Comparison of ENCODE assay signal across 20 mouse cellular contexts in genomic region chr2:122236321-122236720, GRCm38 (mm10). TPM values are rescaled to one million over a fixed set of nuclear protein-coding genes. Genes with fewer than 3 reads are reported as not detected.
DNase-seq lines count a peak whose midpoint lies in the region; ATAC-seq and TF ChIP-seq lines count a peak whose summit lies in the region.
"Had no signal": no experiment of that assay in that cellular context is flagged by ENCODE, and none has a peak within 500 bp of the region (broad histone marks: within the 10 kb centered on the region; RNA-seq: fewer than 3 reads in every experiment).

No protein-coding gene starts in this region.

- ATAC-seq in kidney, embryonic 16.5 days (ENCODE audit: low FRiP score, low TSS enrichment): no peak
- ATAC-seq in intestine, postnatal 0 days: no peak
- no peak for ATAC-seq in liver, embryonic 15.5 days (ENCODE audit: insufficient read depth)
- no peak for ATAC-seq in granulocyte monocyte progenitor cell, adult 5-6 weeks (replicated peaks; ENCODE audit: poor library complexity, severe bottlenecking)
- ATAC-seq: forebrain, embryonic 16.5 days had no signal

- no peaks in the 10 kb centered on the region for H3K27me3 ChIP-seq in kidney, embryonic 16.5 days (ENCODE audit: insufficient read depth, low read length)
- no peaks in the 10 kb centered on the region for H3K27me3 ChIP-seq in intestine, postnatal 0 days (replicated peaks; ENCODE audit: control insufficient read depth, insufficient read depth, low read length)
- no peaks in the 10 kb centered on the region for H3K27me3 ChIP-seq in liver, embryonic 15.5 days
- H3K27me3 ChIP-seq: midbrain, embryonic 12.5 days had no signal

- H3K4me2 ChIP-seq in kidney, embryonic 16.5 days (replicated peaks; ENCODE audit: low read depth, low read length): no peak overlapping the region
- peak overlapping the region; percentile 85 for H3K4me2 ChIP-seq in intestine, postnatal 0 days (replicated peaks; ENCODE audit: low read depth)
- peak overlapping the region; percentile 90 for H3K4me2 ChIP-seq in liver, embryonic 15.5 days
- H3K4me2 ChIP-seq: midbrain, embryonic 12.5 days had no signal

- H3K9ac ChIP-seq in kidney, embryonic 16.5 days (replicated peaks; ENCODE audit: low read length): no peak overlapping the region
- no peak overlapping the region for H3K9ac ChIP-seq in intestine, postnatal 0 days (ENCODE audit: low read depth, low read length)
- no peak overlapping the region; the same call in 1 of the 2 replicates for H3K9ac ChIP-seq in liver, embryonic 15.5 days
- H3K9ac ChIP-seq: lung, embryonic 14.5 days; midbrain, embryonic 12.5 days had no signal

- no peaks in the 10 kb centered on the region for H3K36me3 ChIP-seq in kidney, embryonic 16.5 days (ENCODE audit: insufficient read depth, low read length)
- H3K36me3 ChIP-seq in intestine, postnatal 0 days (ENCODE audit: control insufficient read depth, insufficient read depth): no peaks in the 10 kb centered on the region
- no peaks in the 10 kb centered on the region for H3K36me3 ChIP-seq in liver, embryonic 15.5 days (replicated peaks)
- H3K36me3 ChIP-seq: midbrain, embryonic 12.5 days had no signal

- TF ChIP-seq CTCF in intestine, postnatal 0 days (IDR thresholded peaks at IDR 0.05; ENCODE audit: low read depth): no peak

- no peak overlapping the region for H3K4me3 ChIP-seq in kidney, embryonic 16.5 days (ENCODE audit: low read length)
- H3K4me3 ChIP-seq in intestine, postnatal 0 days (ENCODE audit: low read depth, low read length): no peak overlapping the region
- H3K4me3 ChIP-seq in liver, embryonic 15.5 days (replicated peaks): peak overlapping the region; percentile 77
- H3K4me3 ChIP-seq: midbrain, embryonic 12.5 days; myocyte had no signal

- H3K4me1 ChIP-seq in kidney, embryonic 16.5 days (ENCODE audit: insufficient read depth, low read length): 0 out of 2 replicates have a peak, but pooled peaks cover 4% of the 10 kb centered on the region
- no peaks in the 10 kb centered on the region for H3K4me1 ChIP-seq in intestine, postnatal 0 days (replicated peaks; ENCODE audit: control insufficient read depth, insufficient read depth, low read length)
- peaks cover 58% of the 10 kb centered on the region for H3K4me1 ChIP-seq in liver, embryonic 15.5 days (replicated peaks)

- no peaks in the 10 kb centered on the region for H3K9me3 ChIP-seq in kidney, embryonic 16.5 days (ENCODE audit: low read length)
- no peaks in the 10 kb centered on the region for H3K9me3 ChIP-seq in intestine, postnatal 0 days (ENCODE audit: control insufficient read depth)
- no peaks in the 10 kb centered on the region for H3K9me3 ChIP-seq in liver, embryonic 15.5 days (replicated peaks)
- H3K9me3 ChIP-seq: midbrain, embryonic 12.5 days had no signal

- DNase-seq in gastrocnemius, adult 18-20 months (ENCODE audit: low spot score): peak; percentile 14
- DNase-seq in gastrocnemius, adult 8-10 months (ENCODE audit: low spot score in 2 of 2): no peak
- DNase-seq in kidney, adult 8-10 months: peak; percentile 62 to 66
- no peak for DNase-seq in urinary bladder, postnatal 10 days (ENCODE audit: low spot score)
- DNase-seq: adrenal gland, adult 8-10 months; cerebellum, adult 2 months; gastrocnemius, postnatal 36 days; lung, embryonic 14.5 days had no signal

- H3K27ac ChIP-seq in kidney, embryonic 16.5 days (ENCODE audit: low read length): no peak overlapping the region
- no peak overlapping the region for H3K27ac ChIP-seq in intestine, postnatal 0 days (ENCODE audit: low read depth, low read length)
- peak overlapping the region; percentile 90; the same call in 1 of the 2 replicates for H3K27ac ChIP-seq in liver, embryonic 15.5 days (replicated peaks)
- H3K27ac ChIP-seq: midbrain, embryonic 12.5 days had no signal

RNA-seq across cellular contexts. Expression of gene Sord, which starts 1.8 kb away (rescaled TPM):
- 10 to 100 TPM; 65.2 to 69.0 TPM for total RNA-seq in gastrocnemius, adult 18-20 months (2021)
- total RNA-seq in gastrocnemius, adult 8-10 months (2022): 10 to 100 TPM; 63.0 to 69.8 (median 66.5) TPM
- polyA plus RNA-seq in kidney, embryonic 16.5 days (2015; fragmentation: Nextera tagmentation; extraction: Ambion mirVana): 62.2 and 62.4 TPM in 2 replicates
- polyA plus RNA-seq in intestine, postnatal 0 days (2015; fragmentation: Nextera tagmentation; extraction: Ambion mirVana): 136 and 172 TPM in 2 replicates
- 158 and 181 TPM in 2 replicates for polyA plus RNA-seq in liver, embryonic 15.5 days (2015; fragmentation: Nextera tagmentation; extraction: Ambion mirVana)
- total RNA-seq in granulocyte monocyte progenitor cell, adult 5-6 weeks (2014; fragmentation: Nextera tagmentation): 52.4 and 58.9 TPM in 2 replicates
- total RNA-seq in granulocyte monocyte progenitor cell, adult 5-6 weeks (2017): 65.6 and 68.8 TPM in 2 replicates

RNA-seq across cellular contexts. Expression of gene Terb2, which starts 50.2 kb away (rescaled TPM):
- not detected for total RNA-seq in gastrocnemius, adult 18-20 months (2021)
- total RNA-seq in gastrocnemius, adult 8-10 months (2022): not detected
- not detected in 2 replicates for polyA plus RNA-seq in kidney, embryonic 16.5 days (2015; fragmentation: Nextera tagmentation; extraction: Ambion mirVana)
- not detected in 2 replicates for polyA plus RNA-seq in intestine, postnatal 0 days (2015; fragmentation: Nextera tagmentation; extraction: Ambion mirVana)
- polyA plus RNA-seq in liver, embryonic 15.5 days (2015; fragmentation: Nextera tagmentation; extraction: Ambion mirVana): not detected in 2 replicates
- not detected in 2 replicates for total RNA-seq in granulocyte monocyte progenitor cell, adult 5-6 weeks (2014; fragmentation: Nextera tagmentation)
- not detected in 2 replicates for total RNA-seq in granulocyte monocyte progenitor cell, adult 5-6 weeks (2017)
- total RNA-seq: adrenal gland, adult 8-10 months; gastrocnemius, postnatal 36 days; heart, postnatal 14 days; layer of hippocampus, postnatal 14 days; left cerebral cortex, postnatal 25 days had no signal
- polyA plus RNA-seq: cerebellum, adult 2 months; cortical plate, adult 2 months; forebrain, embryonic 16.5 days; lung, embryonic 14.5 days; midbrain, embryonic 12.5 days; myocyte; thymus, postnatal 0 days had no signal

RNA-seq across cellular contexts. Expression of gene Patl2, which starts 50.3 kb away (rescaled TPM):
- total RNA-seq in gastrocnemius, adult 18-20 months (2021): not detected
- not detected for total RNA-seq in gastrocnemius, adult 8-10 months (2022)
- polyA plus RNA-seq in kidney, embryonic 16.5 days (2015; fragmentation: Nextera tagmentation; extraction: Ambion mirVana): not detected in 2 replicates
- polyA plus RNA-seq in intestine, postnatal 0 days (2015; fragmentation: Nextera tagmentation; extraction: Ambion mirVana): 0.04 and 0.05 TPM in 2 replicates
- polyA plus RNA-seq in liver, embryonic 15.5 days (2015; fragmentation: Nextera tagmentation; extraction: Ambion mirVana): 0.06 TPM in 1 of 2 replicates, not detected in the other
- not detected in 2 replicates for total RNA-seq in granulocyte monocyte progenitor cell, adult 5-6 weeks (2014; fragmentation: Nextera tagmentation)
- total RNA-seq in granulocyte monocyte progenitor cell, adult 5-6 weeks (2017): not detected in 2 replicates
- total RNA-seq: gastrocnemius, postnatal 36 days; heart, postnatal 14 days; left cerebral cortex, postnatal 25 days had no signal
- polyA plus RNA-seq: forebrain, embryonic 16.5 days; lung, embryonic 14.5 days; midbrain, embryonic 12.5 days had no signal

Comparison
In these comparisons a context has a peak if more than half of its experiments do, and no peak if none do; other contexts are left out.
1. DNase-seq: peak in gastrocnemius, adult 18-20 months (single experiment) and kidney, adult 8-10 months (2 of 2); none in gastrocnemius, adult 8-10 months (0 of 2) and urinary bladder, postnatal 10 days (single experiment).